Mouse (Mus musculus) forebrain, embryonic 10.5 days (tissue): ENCODE measurements around the gene Clec16a. TPM values are rescaled to one million over a fixed set of nuclear protein-coding genes. Genes with fewer than 3 reads are reported as not detected.

Experiments used
- DNase-seq: peaks from one replicate; pipeline ENCODE4 v3.0.0-alpha.2; 2017; ENCODE audit warnings: low spot score; ENCODE audit errors: extremely low spot score
- H3K27ac ChIP-seq: fragments of 300-500 bp; sonication (generic); 2 replicates; pipeline ENCODE4 v1.5.1; 2016; ENCODE audit warnings: mild to moderate bottlenecking
- H3K27me3 ChIP-seq: fragments of 300-500 bp; sonication (generic); 2 replicates; pipeline ENCODE4 v1.6.1; 2016; ENCODE audit warnings: mild to moderate bottlenecking; ENCODE audit not compliant: poor library complexity, severe bottlenecking
- H3K36me3 ChIP-seq: fragments of 300-500 bp; sonication (generic); replicated peaks from 2 replicates; pipeline ENCODE4 v1.6.1; 2016; ENCODE audit warnings: mild to moderate bottlenecking, moderate library complexity
- H3K4me1 ChIP-seq: fragments of 300-500 bp; sonication (generic); 2 replicates; pipeline ENCODE4 v1.6.1; 2016
- H3K4me3 ChIP-seq: fragments of 300-500 bp; sonication (generic); 2 replicates; pipeline ENCODE4 v1.5.1; 2016; ENCODE audit warnings: mild to moderate bottlenecking, moderate library complexity
- H3K9me3 ChIP-seq: fragments of 300-500 bp; sonication (generic); 2 replicates; pipeline ENCODE4 v1.6.1; 2016; ENCODE audit warnings: mild to moderate bottlenecking, moderate library complexity
- WGBS: fragments of 180-500 bp; shearing (Covaris S2); methylation state at CpG from one replicate; pipeline ENCODE4 v1.1.7; 2016; 5-methylcytosine and 5-hydroxymethylcytosine counted together
- polyA plus RNA-seq: library from polyadenylated mRNA; unstranded; fragments of >200 nt; fragmentation: Nextera tagmentation; extraction: Ambion mirVana; gene quantifications from 2 replicates; pipeline ENCODE4 v1.2.1, GENCODE M21; 2016

Clec16a gene
- polyA plus RNA-seq, 1 experiment from 2014 or later = 29.7 TPM

GRCm38 (mm10) chr16:10540763-10541597, 4.2 kb upstream of the Clec16a start:
- no peaks in the 10 kb centered on the region for H3K9me3 ChIP-seq

GRCm38 (mm10) chr16:10541598-10541930, 3.6 kb upstream of the Clec16a start:
- DNase-seq = no peak
- no peaks in the 10 kb centered on the region for H3K36me3 ChIP-seq
- 51% methylated on average over 7 of the region's 7 CpGs for WGBS
- no peak overlapping the region for H3K27ac ChIP-seq
- H3K4me3 ChIP-seq = peak overlapping the region; percentile 79
- peaks cover 56% of the 10 kb centered on the region for H3K4me1 ChIP-seq
- H3K9me3 ChIP-seq = no peaks in the 10 kb centered on the region
- H3K27me3 ChIP-seq = no peaks in the 10 kb centered on the region

More at GRCm38 (mm10) chr16:10540763-10541597, 4.2 kb upstream of the Clec16a start:
- Histone ChIP-seq H3K4me1 (peaks cover 50% of the 10 kb centered on the region), H3K36me3 (no peaks in the 10 kb centered on the region; the same call in 1 of the 2 replicates), H3K4me3 (peak overlapping the region; percentile 79), H3K27ac (no peak overlapping the region), H3K27me3 (no peaks in the 10 kb centered on the region)
- DNase-seq = no peak
- 82% methylated on average over 16 of the region's 16 CpGs for WGBS

GRCm38 (mm10) chr16:10542266-10542665, 2.9 kb upstream of the Clec16a start:
- Histone ChIP-seq H3K4me3 (peak overlapping the region; percentile 79), H3K4me1 (peaks cover 61% of the 10 kb centered on the region), H3K9me3 (no peaks in the 10 kb centered on the region), H3K27ac (peak overlapping the region; percentile 92), H3K36me3 (no peaks in the 10 kb centered on the region), H3K27me3 (no peaks in the 10 kb centered on the region)
- 6% methylated on average over 22 of the region's 22 CpGs for WGBS
- DNase-seq = peak; percentile 38

- Histone ChIP-seq H3K36me3 (no peaks in the 10 kb centered on the region), H3K27ac (peak within 1 kb of the TSS; percentile 92), H3K9me3 (no peaks in the 10 kb centered on the region), H3K4me1 (peaks cover 61% of the 10 kb centered on the region), H3K4me3 (peak within 1 kb of the TSS; percentile 79), H3K27me3 (no peaks in the 10 kb centered on the region)
- WGBS = 1% methylated on average over 48 of the region's 61 CpGs
- peak; percentile 93 for DNase-seq
Measured at GRCm38 (mm10) chr16:10542698-10543365, 2.3 kb upstream of the Clec16a start, which contains the start of gene Dexi. TSS of gene Dexi (minus strand) at chr16:10543054.

- WGBS = 79% methylated on average over 3 of the region's 3 CpGs
- DNase-seq = no peak
Measured at GRCm38 (mm10) chr16:10546865-10547264, 1.7 kb downstream of the Clec16a start.

GRCm38 (mm10) chr16:10548938-10549337, 3.8 kb downstream of the Clec16a start:
- Histone ChIP-seq H3K4me3 (no peak overlapping the region), H3K27me3 (no peaks in the 10 kb centered on the region), H3K4me1 (peaks cover 22% of the 10 kb centered on the region), H3K27ac (no peak overlapping the region), H3K9me3 (no peaks in the 10 kb centered on the region), H3K36me3 (no peaks in the 10 kb centered on the region)
- 68% methylated on average over 3 of the region's 3 CpGs for WGBS
- no peak for DNase-seq

More at GRCm38 (mm10) chr16:10546865-10547264, 1.7 kb downstream of the Clec16a start:
- no peaks in the 10 kb centered on the region for H3K36me3 ChIP-seq
- H3K4me1 ChIP-seq = peaks cover 35% of the 10 kb centered on the region
- no peaks in the 10 kb centered on the region for H3K9me3 ChIP-seq
- H3K27ac ChIP-seq = no peak overlapping the region
- no peaks in the 10 kb centered on the region for H3K27me3 ChIP-seq
- H3K4me3 ChIP-seq = no peak overlapping the region; the same call in 1 of the 2 replicates

- no peaks in the 10 kb centered on the region for H3K36me3 ChIP-seq
- H3K27me3 ChIP-seq = no peaks in the 10 kb centered on the region
- no peak overlapping the region for H3K27ac ChIP-seq
- H3K4me1 ChIP-seq = peaks cover 20% of the 10 kb centered on the region
- no peak for DNase-seq
- no peak overlapping the region for H3K4me3 ChIP-seq
- 91% methylated on average over 2 of the region's 2 CpGs for WGBS
- H3K9me3 ChIP-seq = no peaks in the 10 kb centered on the region
Measured at GRCm38 (mm10) chr16:10549600-10549999, 4.5 kb downstream of the Clec16a start.

- Histone ChIP-seq H3K27ac (no peak overlapping the region), H3K36me3 (no peaks in the 10 kb centered on the region), H3K4me3 (no peak overlapping the region), H3K4me1 (peaks cover 5% of the 10 kb centered on the region), H3K9me3 (no peaks in the 10 kb centered on the region), H3K27me3 (no peaks in the 10 kb centered on the region)
- no peak for DNase-seq
- 88% methylated on average over 4 of the region's 4 CpGs for WGBS
Measured at GRCm38 (mm10) chr16:10551592-10551991, 6.5 kb downstream of the Clec16a start.

GRCm38 (mm10) chr16:10553858-10554257, 8.7 kb downstream of the Clec16a start:
- WGBS = 89% methylated on average over 2 of the region's 2 CpGs
- Histone ChIP-seq H3K4me1 (no peaks in the 10 kb centered on the region), H3K27ac (no peak overlapping the region), H3K27me3 (no peaks in the 10 kb centered on the region), H3K36me3 (no peaks in the 10 kb centered on the region), H3K9me3 (no peaks in the 10 kb centered on the region), H3K4me3 (no peak overlapping the region)
- no peak for DNase-seq

- Histone ChIP-seq H3K36me3 (peaks cover 20% of the 10 kb centered on the region), H3K27me3 (no peaks in the 10 kb centered on the region), H3K4me1 (no peaks in the 10 kb centered on the region), H3K4me3 (no peak overlapping the region), H3K9me3 (no peaks in the 10 kb centered on the region), H3K27ac (no peak overlapping the region)
- 95% methylated on average over 8 of the region's 8 CpGs for WGBS
- DNase-seq = no peak
Measured at GRCm38 (mm10) chr16:10559991-10560390, 14.9 kb downstream of the Clec16a start.

GRCm38 (mm10) chr16:10565278-10565885, 20.2 kb downstream of the Clec16a start:
- H3K27ac ChIP-seq = no peak overlapping the region
- H3K27me3 ChIP-seq = no peaks in the 10 kb centered on the region
- no peaks in the 10 kb centered on the region for H3K9me3 ChIP-seq
- H3K36me3 ChIP-seq = peaks cover 25% of the 10 kb centered on the region
- peak; percentile 69 for DNase-seq
- 40% methylated on average over 4 of the region's 4 CpGs for WGBS
- no peak overlapping the region for H3K4me3 ChIP-seq
- peaks cover 10% of the 10 kb centered on the region for H3K4me1 ChIP-seq

- Histone ChIP-seq H3K4me1 (peaks cover 10% of the 10 kb centered on the region), H3K4me3 (no peak overlapping the region), H3K36me3 (peaks cover 19% of the 10 kb centered on the region), H3K27me3 (no peaks in the 10 kb centered on the region), H3K9me3 (no peaks in the 10 kb centered on the region), H3K27ac (no peak overlapping the region)
- no peak for DNase-seq
- 90% methylated on average over 4 of the region's 4 CpGs for WGBS
Measured at GRCm38 (mm10) chr16:10567153-10567552, 22.0 kb downstream of the Clec16a start.
